Mouse (Mus musculus): ENCODE data around the gene Tcf7l2.

The Tcf7l2 gene

DNA sequence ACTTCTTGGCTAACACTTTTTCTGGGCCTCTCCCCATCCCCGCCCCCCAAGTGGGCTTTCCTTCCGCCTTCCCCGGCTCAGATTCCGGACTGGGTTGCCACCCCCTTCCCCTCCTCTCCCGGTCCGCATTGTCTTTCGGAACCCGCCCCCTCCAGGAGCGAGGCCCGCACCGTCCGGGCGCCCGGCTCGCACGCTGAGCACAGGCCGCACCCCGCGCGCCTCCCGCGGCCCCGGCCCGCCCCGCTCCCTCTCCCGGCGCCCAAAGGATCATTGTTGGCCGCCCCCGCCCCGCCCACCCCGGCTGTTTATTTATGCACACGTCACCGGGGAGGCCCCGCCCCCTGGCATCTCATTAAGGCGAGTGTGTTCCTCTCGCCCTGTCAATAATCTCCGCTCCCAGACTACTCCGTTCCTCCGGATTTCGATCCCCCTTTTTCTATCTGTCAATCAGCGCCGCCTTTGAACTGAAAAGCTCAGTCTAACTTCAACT, at the start of gene Tcf7l2:
Tcf7l2 (plus strand) TSS at position 382 of the 490 bp plus-strand sequence.
- peak; percentile 84 for DNase-seq (ENCODE audit: low read depth)

DNA sequence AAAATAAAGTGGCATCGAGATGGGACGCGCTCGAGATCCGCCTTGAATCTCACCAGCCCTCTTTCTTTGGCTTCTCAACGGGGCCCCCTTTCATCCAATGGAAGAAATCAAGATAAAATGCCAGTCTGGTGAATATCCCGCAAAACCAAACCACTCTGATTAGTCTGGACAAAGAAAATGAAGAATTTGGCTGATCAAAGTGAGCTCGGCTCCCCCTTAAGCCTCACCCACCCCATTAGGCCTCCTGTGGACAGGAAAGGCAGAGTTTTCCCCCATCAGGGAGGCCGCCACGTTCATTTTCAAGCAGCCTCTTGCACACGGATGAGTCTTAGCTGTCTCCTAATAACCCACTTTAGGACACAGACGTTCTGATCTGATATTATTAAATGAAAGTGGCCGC, 47.0 kb upstream of the Tcf7l2 start:
- DNase-seq (ENCODE audit: low read depth) = no peak

DNA sequence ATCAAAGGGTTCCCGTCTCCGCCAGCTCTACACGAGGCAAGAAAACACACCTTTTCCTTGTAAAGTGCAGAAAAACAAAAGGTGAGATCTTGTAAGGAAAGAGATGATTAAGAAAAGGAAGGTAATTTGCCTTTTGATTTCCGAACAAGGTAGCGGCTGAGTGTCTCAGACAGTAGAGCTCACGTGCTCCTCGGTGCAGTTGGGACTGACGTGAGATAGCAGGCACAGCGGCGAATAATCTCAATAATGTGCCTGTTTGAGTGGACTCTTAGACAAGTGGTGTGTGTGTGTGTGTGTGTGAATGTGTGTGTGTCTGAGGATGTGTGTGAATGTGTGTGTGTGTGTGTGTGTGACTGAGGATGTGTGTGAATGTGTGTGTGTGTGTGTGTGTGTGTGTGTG, 46.2 kb upstream of the Tcf7l2 start:
- no peak for DNase-seq (ENCODE audit: low read depth)

DNA sequence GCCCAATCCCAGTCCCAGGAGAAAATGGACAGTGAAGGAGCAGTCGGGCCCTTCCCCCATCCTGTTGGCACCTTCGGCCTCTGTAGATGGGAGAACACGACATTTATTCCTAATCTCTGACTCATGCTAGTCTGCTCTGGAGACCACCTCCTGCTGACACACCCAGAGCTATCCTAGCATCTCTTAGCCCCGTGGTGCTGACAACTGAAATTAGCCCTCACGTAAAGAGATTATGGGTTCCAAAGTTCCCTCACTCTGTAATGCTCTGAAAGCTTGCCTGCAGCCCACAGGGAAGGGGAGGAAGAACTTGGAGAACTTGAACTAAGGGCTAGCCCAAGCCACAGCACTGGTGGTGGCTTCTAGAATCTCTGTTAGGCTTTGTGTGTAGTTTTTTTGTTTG, 42.7 kb upstream of the Tcf7l2 start:
- DNase-seq (ENCODE audit: low read depth) = no peak

DNA sequence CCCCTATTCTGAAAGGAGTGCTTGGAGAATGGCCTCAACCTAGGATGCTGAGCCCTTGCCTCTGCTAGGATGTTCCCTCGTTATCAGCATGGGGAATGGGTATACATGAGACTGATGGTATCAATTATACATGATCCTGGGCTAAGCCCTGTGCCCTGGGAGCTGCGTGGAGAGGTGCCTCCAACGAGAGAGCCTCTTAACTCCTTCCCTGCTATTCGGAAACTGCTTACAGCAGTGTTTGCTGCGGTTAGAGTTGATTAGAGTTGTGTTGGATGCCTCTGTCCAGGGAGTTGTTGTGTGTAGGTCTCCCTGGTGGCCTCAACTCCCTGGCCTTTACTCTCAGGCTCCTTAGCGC, 41.4 kb upstream of the Tcf7l2 start:
- no peak for DNase-seq (ENCODE audit: low read depth)

DNA sequence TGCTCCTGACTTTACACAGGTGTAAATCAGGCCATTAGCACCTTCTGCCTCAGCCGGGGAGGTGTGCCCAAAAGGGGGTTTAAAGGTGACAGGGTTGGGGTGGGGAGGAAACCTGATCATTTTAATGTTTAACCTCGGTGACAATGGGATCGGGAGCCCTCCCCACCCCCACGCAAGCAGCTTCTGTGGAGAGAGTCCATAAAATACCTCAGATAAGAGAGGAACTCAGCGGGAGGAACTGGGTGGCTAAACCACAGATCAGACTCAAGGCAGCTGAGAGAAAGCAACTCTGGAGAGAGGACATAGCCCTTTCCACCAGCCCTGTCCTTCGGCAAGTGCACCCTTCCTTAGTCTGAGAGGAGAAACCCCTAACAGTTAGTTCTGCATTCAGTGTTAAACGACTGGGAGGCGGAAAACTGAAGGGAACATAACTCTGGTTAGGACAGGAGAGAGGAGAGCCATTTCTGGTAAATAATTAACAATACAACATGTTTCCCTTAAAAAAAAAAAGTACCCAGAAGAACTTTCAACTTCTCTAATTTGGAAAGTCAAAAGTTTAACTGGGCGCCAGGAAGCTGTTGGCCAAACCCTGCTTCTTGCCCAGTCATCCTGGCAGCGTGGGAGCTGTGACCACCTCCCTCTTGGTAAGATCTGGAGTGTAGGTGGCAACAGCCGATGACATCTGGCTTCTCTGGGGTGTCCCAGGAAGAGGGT, 40.9 kb upstream of the Tcf7l2 start:
- no peak for DNase-seq (ENCODE audit: low read depth)

DNA sequence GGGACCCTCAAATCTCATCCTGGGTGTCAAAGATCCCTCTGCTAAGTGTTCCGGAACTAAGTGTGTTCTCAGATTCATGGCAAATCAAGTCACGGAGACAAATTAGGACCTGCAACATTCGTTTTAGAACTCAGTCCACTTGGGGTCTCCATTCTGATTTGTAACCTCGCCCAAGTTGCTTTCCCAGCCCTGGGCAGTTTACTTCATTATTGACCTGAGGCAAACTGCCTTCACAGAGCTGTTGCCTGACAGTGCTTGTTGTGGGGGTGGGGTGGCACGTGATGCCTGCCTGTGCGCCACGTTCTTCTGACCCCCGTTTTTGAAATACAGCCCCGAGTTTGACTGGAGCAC, 40.4 kb upstream of the Tcf7l2 start:
- DNase-seq (ENCODE audit: low read depth) = no peak

DNA sequence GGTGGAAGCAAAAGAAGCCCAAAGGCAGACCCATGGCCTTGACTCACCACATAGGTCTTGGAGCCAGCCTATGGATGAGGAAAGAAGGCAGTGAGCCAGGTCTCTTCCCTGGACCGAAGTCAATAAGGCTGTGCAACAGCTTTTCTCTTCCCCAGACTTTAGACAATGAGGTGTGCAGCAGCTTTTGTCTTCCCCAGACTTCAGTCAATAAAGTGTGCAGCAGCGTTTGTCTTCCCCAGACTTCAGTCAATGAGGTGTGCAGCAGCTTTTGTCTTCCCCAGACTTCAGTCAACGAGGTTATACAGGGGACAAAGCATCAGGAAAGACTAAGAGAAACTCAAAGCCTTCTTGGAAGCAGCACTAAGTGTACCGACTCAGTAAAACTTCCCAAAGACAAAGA, 39.5 kb upstream of the Tcf7l2 start:
- no peak for DNase-seq (ENCODE audit: low read depth)

DNA sequence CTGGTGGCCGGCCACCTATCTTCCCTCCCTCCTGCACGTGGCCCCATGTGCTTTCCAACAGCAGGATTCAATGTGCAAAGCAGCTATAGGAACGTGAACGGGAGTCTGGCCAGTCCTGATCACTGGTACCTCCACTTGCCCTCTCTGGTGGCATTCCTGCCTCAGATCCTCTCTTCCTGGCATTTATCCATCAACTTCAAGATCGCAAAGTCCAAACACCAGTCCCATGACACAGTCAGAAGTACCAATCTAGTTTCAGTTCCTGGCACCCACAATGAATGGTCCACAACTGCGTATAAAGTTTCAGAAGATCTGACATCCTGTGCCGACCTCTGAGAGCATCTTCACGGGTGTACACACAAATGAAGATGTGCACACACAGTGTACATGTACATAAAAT, 38.9 kb upstream of the Tcf7l2 start:
- DNase-seq (ENCODE audit: low read depth) = no peak

DNA sequence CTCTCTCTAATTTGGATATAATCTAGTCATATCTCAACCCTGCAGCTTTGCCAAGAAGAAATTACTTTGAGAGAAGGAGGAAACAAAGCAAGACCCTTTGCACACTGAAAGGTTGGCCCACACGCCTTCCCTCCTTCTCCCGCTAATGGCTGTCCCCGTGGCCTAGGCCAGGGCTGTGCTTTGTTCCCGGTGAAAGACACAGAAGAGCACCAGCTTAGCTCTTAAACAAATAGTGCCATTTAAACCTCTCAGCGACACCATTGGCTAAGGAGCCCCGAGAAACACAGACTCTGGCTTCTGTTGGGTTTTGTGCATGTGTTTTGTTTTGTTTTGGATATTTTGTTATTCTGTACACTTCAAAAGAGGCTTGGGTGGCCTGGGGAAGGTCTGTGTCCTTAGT, 37.5 kb upstream of the Tcf7l2 start:
- no peak for DNase-seq (ENCODE audit: low read depth)

DNA sequence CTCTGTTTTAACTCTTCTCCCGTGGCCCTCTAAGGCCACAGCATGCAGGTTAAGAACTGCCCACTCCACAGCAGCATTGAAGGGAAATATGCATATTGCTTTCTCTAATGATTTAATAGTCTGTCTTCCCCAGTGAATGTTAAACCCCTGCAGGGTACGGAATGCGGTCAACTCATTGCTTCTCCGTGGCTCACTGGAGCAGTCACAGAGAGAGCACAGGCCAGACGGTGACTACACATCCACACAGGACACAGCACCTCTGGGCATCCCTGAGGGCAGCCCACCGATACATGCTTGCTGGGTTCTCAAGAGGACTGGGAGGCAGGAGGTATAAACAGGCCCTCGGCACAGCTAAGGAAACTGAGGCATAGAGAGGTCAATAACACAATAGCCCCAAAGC, 35.3 kb upstream of the Tcf7l2 start:
- DNase-seq (ENCODE audit: low read depth) = no peak

DNA sequence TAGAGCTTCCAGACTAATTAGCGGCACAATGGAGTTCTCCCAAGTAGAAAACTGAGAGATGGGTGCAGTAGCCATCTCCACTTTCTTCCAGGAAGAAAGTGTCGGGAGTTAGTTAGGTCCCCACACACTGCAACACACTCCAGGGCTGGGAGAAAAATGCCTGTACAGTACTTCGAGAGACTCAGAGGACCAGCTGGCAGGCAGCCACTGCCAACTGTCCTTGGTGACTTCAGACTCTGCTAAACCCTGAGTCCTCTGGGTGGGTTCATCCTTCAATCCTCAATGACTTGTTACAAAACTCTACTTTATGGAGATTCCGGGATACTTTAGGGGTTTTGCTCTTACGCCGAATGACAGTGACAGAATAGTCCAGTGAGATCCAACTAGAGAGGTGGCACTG, 34.8 kb upstream of the Tcf7l2 start:
- DNase-seq (ENCODE audit: low read depth) = no peak

DNA sequence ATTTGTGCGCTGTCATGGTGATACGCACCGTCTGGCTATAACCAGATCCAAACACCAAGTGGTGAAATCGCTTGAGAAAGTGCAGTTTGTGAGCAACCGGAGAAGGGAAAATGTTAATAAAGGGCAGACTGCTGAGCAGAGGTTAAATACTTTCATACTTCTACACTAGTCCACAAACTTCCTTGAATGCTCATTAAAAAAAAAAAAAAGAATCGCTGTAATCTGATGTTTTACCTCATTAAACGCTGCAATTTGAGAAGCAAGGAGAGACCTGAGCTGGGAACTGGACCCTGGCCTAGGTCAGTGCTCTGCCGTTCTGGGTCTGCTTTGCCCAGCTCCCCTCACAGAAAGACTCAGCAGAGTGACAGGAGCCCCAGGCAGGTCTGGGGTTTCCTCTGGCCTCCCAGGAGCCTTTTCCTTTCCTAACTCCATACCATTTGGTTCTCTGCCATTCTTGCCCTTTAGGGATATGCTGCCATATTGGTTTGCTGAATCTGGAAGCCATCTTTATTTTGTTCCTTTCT, 33.5 kb upstream of the Tcf7l2 start:
- DNase-seq (ENCODE audit: low read depth) = no peak

DNA sequence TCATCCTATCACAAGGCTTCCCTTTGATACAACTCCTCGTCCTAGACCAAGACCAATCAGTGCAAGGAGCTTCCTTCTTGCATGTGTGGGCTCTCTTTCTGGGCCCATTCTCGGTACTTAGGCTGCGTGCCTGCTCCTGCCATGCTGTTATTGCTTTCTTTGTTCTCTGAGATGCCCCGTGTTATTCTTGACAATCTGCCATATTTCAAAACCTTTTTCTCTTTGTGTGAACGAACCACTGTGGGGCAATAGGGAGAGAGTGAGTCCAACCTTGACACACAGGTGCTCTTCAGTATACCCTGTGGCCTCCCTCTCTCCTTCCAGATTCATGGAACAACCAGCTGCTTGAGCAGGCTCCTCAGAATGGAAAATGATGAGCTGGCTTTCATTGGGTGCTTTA, 30.8 kb upstream of the Tcf7l2 start:
- DNase-seq (ENCODE audit: low read depth) = no peak

DNA sequence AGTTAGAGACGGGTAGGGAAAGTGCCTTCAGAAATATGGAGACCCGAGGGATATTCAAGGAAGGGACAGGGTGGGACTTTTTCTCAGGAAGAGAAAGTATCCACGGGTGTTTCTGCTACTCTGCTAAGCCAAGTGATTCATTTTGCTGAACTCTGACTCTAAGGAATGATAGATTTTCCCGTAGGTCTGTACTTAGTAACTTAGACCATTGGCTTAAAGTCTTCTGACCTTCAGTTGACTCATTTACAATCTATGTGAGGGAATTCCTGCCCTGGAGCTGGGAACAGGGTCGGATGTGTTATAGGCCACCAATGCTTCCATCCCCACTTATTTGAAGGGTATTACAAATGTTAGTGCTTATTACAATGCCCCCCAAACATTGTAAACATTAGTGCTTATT, 29.9 kb upstream of the Tcf7l2 start:
- DNase-seq (ENCODE audit: low read depth) = no peak

DNA sequence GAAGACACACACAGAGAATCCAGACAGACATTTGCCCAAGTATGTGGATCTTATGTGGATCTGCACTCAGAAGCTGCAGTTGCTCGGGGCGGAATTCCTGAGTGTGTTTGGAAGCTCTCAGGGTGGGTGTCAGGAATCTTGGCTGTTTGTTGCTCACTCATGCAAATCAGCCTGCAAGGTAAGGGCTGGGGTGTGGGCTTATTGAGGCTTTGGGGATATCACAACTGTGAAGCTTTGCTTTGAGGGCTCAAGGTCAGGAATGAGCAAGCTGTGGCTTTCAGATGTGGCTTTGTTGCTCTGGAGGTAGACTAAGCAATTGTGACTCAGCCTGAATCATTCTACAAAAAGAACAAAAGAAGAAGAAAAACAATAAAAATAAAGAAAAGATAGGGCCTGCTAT, 28.9 kb upstream of the Tcf7l2 start:
- DNase-seq (ENCODE audit: low read depth) = no peak

DNA sequence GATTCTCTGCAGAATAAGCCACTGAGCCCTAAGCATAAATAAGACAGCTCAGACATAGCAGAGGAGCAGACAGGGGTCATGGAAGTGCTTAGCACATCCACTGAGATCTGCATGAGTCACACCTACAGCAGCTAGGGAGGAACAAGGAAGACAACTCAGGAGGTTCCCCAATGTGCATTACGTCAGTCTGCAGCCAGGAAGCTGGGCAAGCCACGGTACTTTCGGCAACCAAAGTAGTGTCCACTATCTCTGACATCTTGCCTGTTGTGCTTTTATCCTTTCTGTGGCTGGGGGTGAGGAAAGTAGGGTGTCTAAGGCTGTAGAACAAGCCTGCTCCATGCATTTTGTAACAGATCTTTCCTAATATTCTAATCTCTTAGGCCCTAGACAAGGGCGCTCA, 27.6 kb upstream of the Tcf7l2 start:
- DNase-seq (ENCODE audit: low read depth) = no peak

DNA sequence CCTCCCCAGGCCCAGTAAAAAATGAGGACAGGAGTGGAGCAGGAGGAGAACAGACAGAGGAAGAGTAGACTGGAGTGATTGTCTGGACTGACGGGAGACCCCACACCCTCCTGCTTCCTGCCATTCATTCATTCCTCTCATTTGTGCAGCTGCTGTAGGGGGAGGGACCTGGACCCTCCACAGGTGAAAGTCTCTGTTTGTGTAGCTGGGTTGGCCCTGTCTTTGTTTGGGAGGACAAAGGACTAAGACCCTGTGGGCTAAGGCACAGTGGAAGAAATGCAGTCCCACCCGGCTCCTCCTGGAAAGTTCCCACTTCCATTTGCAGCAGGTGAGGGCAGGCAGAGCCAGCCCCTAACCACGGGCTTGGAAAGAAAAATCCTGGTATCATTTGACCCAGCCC, 27.0 kb upstream of the Tcf7l2 start:
- DNase-seq (ENCODE audit: low read depth) = no peak

DNA sequence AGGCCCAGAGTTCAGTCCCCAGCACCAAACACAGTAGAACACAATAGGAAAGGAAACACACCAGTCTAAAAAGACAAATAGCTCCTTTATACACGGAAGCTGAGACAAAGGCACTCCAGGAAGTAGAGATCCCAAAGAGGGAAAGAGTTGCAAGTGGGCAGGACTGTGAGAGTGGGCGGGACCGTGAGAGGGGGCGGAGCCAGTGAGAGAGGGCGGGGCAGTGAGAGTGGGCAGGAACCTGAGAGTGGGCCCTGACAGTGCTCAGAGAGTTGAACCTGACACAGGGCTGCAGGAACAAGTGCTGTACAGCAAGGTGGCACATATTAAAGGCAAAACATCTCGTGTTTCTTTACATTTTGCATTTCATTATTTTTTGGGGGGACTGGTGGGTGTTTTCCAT, 22.5 kb upstream of the Tcf7l2 start:
- no peak for DNase-seq (ENCODE audit: low read depth)

DNA sequence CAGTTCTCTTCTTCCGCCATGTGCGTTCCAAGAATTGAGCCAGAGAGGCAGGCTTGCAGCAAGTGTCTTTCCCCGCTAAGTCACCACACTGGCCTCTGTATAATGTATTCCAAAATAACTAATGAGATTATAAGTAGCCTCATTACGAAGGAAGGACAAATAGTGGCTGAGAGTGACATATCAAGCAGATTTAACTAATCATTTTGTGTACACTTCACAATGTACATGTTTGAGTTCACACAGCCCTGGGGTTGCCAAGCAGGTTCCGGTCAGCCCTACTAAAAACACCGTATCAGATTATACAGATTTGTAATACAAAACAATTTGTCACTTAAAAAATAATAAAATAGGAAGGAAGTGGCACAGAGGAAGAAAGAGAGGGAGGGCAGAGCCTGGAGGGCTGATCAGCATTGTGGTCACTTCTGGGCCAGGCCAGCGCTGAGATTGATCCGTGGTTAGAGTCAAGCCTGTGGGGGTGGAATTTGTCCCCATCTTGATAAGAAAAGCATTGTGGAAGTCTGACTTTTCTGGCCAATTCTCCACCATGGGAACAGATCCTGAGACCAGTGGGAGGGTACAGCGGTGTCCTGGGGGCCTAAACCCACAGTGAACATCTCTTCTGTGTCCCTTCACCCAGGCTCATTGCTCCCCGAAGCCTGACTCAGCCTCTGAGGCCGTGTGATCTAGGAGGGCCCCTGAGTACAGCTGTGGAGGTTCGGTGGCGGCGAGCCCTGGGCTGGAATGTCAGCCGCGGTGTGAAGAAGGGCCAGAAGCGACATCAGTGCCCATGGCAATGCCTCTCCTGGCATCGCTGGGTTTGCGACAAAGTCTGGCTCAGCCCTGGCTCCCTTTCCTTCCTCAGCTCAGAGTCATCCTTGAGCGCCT, 21.9 kb upstream of the Tcf7l2 start:
- no peak for DNase-seq (ENCODE audit: low read depth)

DNA sequence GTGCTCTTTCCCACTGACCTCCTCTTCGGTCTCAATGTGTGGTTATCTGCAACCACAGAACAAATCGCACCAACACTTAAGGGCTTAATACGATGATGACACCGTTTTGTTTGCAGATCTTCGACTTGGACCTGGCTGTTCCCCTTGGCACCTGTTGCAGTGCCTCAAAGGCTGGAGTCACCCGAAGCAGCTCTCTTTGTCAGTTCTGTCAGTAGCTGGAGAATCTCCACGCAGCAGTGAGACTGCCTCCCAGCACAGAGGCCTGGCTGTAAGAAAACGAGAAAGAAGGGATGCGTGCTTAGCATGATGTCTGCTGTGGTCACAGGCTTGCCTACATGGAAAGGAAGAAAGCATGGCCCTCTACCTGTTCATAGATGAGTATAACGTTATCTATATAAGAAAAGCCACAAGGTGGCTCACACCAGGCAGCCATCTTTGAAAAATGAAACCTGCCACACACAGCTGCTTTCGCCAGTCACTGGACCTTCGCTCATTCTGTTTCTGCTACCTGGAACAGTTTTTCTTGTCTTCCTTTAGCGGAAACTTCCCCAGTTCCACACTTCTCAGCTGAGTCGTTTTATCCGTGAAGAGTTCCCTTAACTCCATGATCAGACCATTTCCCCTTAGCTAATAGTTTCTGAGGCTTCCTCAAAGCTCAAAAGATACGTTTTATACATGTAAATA, 21.1 kb upstream of the Tcf7l2 start:
- no peak for DNase-seq (ENCODE audit: low read depth)

DNA sequence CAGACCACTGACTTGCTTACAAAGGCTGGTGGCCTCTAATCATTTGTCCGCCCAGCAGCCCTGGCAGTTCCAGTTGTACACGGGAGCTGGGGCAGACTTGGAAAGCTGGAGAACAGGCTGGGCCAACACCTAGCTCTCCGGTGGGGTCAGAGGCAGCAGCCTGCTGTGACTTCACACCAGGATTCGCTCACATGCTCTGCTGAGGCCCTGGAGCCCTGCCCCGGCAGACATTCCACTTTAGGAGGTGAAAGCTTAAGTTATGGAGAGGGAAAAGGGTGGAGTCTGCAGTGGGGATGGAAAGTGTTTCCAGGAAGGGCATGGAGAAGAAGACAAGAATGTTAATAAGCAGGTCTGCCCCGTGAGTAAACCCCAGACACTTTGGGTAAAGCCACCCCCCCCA, 19.2 kb upstream of the Tcf7l2 start:
- no peak for DNase-seq (ENCODE audit: low read depth)

DNA sequence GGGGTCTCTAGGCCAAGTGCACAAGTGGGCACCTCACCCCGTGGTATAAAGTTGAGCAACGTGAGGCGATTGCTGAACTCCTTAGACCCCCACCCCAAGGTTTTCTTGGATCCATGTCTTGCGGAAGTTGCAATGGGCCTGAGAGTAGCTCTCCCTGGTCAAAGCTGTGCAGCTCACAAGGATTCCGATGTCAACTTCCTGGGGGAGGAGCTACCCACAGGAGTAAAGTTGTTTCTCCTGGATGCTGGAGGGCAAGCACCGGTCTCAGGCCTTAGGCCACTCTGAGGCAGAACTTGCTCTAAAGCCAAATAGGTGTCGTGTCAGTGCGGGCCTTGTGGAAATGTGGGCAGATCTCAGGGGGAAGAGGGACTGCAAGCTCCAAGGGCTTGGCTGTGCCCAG, 12.2 kb upstream of the Tcf7l2 start:
- no peak for DNase-seq (ENCODE audit: low read depth)
